Mouse (Mus musculus) limb, embryonic 14.5 days (tissue): ENCODE measurements around the gene Rasal1. TPM values are rescaled to one million over a fixed set of nuclear protein-coding genes. Genes with fewer than 3 reads are reported as not detected.

Source experiments
- ATAC-seq: fragments of 200-750 bp; cut with Nextera tagmentation; 2 replicates; pipeline ENCODE4 v1.8.0; 2017; ENCODE audit warnings: low read depth, moderate number of reproducible peaks, moderate TSS enrichment; ENCODE audit not compliant: low FRiP score
- DNase-seq: peaks from one replicate; pipeline ENCODE4 v3.0.0-alpha.2; 2015; ENCODE audit warnings: low spot score
- H3K27ac ChIP-seq: fragments of 300-500 bp; sonication (generic); replicated peaks from 2 replicates; pipeline ENCODE4 v1.5.1; 2014; ENCODE audit warnings: low read depth, mild to moderate bottlenecking, low read length, moderate library complexity, mixed read lengths
- H3K27me3 ChIP-seq: fragments of 300-500 bp; sonication (generic); 2 replicates; pipeline ENCODE4 v1.6.1; 2014; ENCODE audit warnings: low read length, mixed read lengths; ENCODE audit not compliant: control insufficient read depth, insufficient read depth
- H3K36me3 ChIP-seq: fragments of 300-500 bp; sonication (generic); 2 replicates; pipeline ENCODE4 v1.6.1; 2014; ENCODE audit warnings: mild to moderate bottlenecking, low read length, moderate library complexity, mixed read lengths; ENCODE audit not compliant: control insufficient read depth, insufficient read depth
- H3K4me1 ChIP-seq: fragments of 300-500 bp; sonication (generic); 2 replicates; pipeline ENCODE4 v1.6.1; 2014; ENCODE audit warnings: antibody characterized with exemption, low read length, mixed read lengths; ENCODE audit not compliant: control insufficient read depth, insufficient read depth
- H3K4me2 ChIP-seq: fragments of 300-500 bp; sonication (generic); replicated peaks from 2 replicates; pipeline ENCODE4 v1.6.1; 2014; ENCODE audit warnings: low read depth, mild to moderate bottlenecking, low read length, moderate library complexity; ENCODE audit not compliant: severe bottlenecking
- H3K4me3 ChIP-seq: fragments of 300-500 bp; sonication (generic); replicated peaks from 2 replicates; pipeline ENCODE4 v1.5.1; 2014; ENCODE audit warnings: low read length
- H3K9ac ChIP-seq: fragments of 300-500 bp; sonication (generic); 2 replicates; pipeline ENCODE4 v1.6.1; 2014; ENCODE audit warnings: mild to moderate bottlenecking, low read depth, low read length, moderate library complexity; ENCODE audit not compliant: severe bottlenecking
- H3K9me3 ChIP-seq: fragments of 300-500 bp; sonication (generic); 2 replicates; pipeline ENCODE4 v1.6.1; 2016; ENCODE audit warnings: low read length; ENCODE audit not compliant: control insufficient read depth
- POLR2A ChIP-seq: fragments of 200-500 bp; IDR thresholded peaks from 2 replicates; pipeline ENCODE4 v1.8.0; 2012; ENCODE audit warnings: inconsistent platforms, mild to moderate bottlenecking, moderate library complexity, borderline replicate concordance; ENCODE audit not compliant: insufficient read depth, insufficient read length; ENCODE audit errors: extremely low read depth
- WGBS: fragments of 180-500 bp; shearing (Covaris S2); extraction: QIAGEN DNeasy Blood & Tissue Kit; methylation state at CpG from one replicate; pipeline ENCODE4 v1.1.7; 2014; 5-methylcytosine and 5-hydroxymethylcytosine counted together
- polyA plus RNA-seq, 2 experiments: library from polyadenylated mRNA; depleted of rRNA in 1 of 2; stranded (reverse) in 1 of 2; unstranded in 1 of 2; fragments of >200 nt; fragmentation: Nextera tagmentation in 1 of 2; extraction: Ambion mirVana in 1 of 2; gene quantifications; 2 replicates each; pipeline versions ENCODE4 v1.2.1 to v1.2.3; 2012 to 2014

Rasal1 gene
- polyA plus RNA-seq, 2 experiments = 0.19 to 1.0 TPM

- no peak overlapping the region for H3K4me3 ChIP-seq
- no peak overlapping the region for H3K9ac ChIP-seq
- peaks cover 22% of the 10 kb centered on the region for H3K27me3 ChIP-seq
- no peak for ATAC-seq
- no peak overlapping the region for H3K4me2 ChIP-seq
- 97% methylated on average over 2 of the region's 2 CpGs for WGBS
- H3K9me3 ChIP-seq = no peaks in the 10 kb centered on the region
- no peak for TF ChIP-seq POLR2A
- H3K4me1 ChIP-seq = no peaks in the 10 kb centered on the region; the same call in 1 of the 2 replicates
- no peaks in the 10 kb centered on the region for H3K36me3 ChIP-seq
- no peak overlapping the region for H3K27ac ChIP-seq
- no peak for DNase-seq
Observed at GRCm38 (mm10) chr5:120653873-120654272, 5.3 kb downstream of the Rasal1 start.

- 80% methylated on average over 12 of the region's 12 CpGs for WGBS
- DNase-seq = no peak
- H3K36me3 ChIP-seq = no peaks in the 10 kb centered on the region
- no peak for ATAC-seq
- H3K4me2 ChIP-seq = no peak overlapping the region
- no peaks in the 10 kb centered on the region for H3K9me3 ChIP-seq
- H3K27ac ChIP-seq = no peak overlapping the region
- no peak for TF ChIP-seq POLR2A
- no peaks in the 10 kb centered on the region for H3K27me3 ChIP-seq
- no peaks in the 10 kb centered on the region for H3K4me1 ChIP-seq
- H3K9ac ChIP-seq = no peak overlapping the region
- H3K4me3 ChIP-seq = no peak overlapping the region
Observed at GRCm38 (mm10) chr5:120656281-120656751, 7.7 kb downstream of the Rasal1 start.

- TF ChIP-seq POLR2A = no peak
- Histone ChIP-seq H3K9ac (no peak overlapping the region), H3K27me3 (no peaks in the 10 kb centered on the region), H3K4me1 (no peaks in the 10 kb centered on the region), H3K36me3 (no peaks in the 10 kb centered on the region), H3K4me2 (no peak overlapping the region), H3K27ac (no peak overlapping the region), H3K9me3 (no peaks in the 10 kb centered on the region), H3K4me3 (no peak overlapping the region)
- DNase-seq (no peak), ATAC-seq (no peak)
- 68% methylated on average over 5 of the region's 5 CpGs for WGBS
Observed at GRCm38 (mm10) chr5:120660816-120661215, 12.2 kb downstream of the Rasal1 start.

GRCm38 (mm10) chr5:120664888-120665287, 16.3 kb downstream of the Rasal1 start:
- no peak overlapping the region for H3K9ac ChIP-seq
- H3K4me3 ChIP-seq = no peak overlapping the region
- no peaks in the 10 kb centered on the region for H3K4me1 ChIP-seq
- no peak overlapping the region for H3K4me2 ChIP-seq
- no peak overlapping the region for H3K27ac ChIP-seq
- WGBS = 52% methylated on average over 2 of the region's 2 CpGs
- TF ChIP-seq POLR2A = no peak
- DNase-seq (no peak), ATAC-seq (no peak)
- H3K36me3 ChIP-seq = no peaks in the 10 kb centered on the region
- no peaks in the 10 kb centered on the region for H3K27me3 ChIP-seq
- H3K9me3 ChIP-seq = no peaks in the 10 kb centered on the region

- ATAC-seq = no peak
- no peak overlapping the region for H3K27ac ChIP-seq
- H3K9me3 ChIP-seq = no peaks in the 10 kb centered on the region
- H3K4me3 ChIP-seq = no peak overlapping the region
- no peaks in the 10 kb centered on the region for H3K27me3 ChIP-seq
- H3K36me3 ChIP-seq = no peaks in the 10 kb centered on the region
- 68% methylated on average over 7 of the region's 7 CpGs for WGBS
- no peak for TF ChIP-seq POLR2A
- H3K4me1 ChIP-seq = no peaks in the 10 kb centered on the region
- DNase-seq = no peak
- H3K4me2 ChIP-seq = no peak overlapping the region
- no peak overlapping the region for H3K9ac ChIP-seq
Observed at GRCm38 (mm10) chr5:120668761-120669160, 20.1 kb downstream of the Rasal1 start.

GRCm38 (mm10) chr5:120670132-120670531, 21.5 kb downstream of the Rasal1 start:
- no peaks in the 10 kb centered on the region for H3K36me3 ChIP-seq
- H3K4me1 ChIP-seq = no peaks in the 10 kb centered on the region
- no peak overlapping the region for H3K4me3 ChIP-seq
- 82% methylated on average over 7 of the region's 7 CpGs for WGBS
- H3K27ac ChIP-seq = no peak overlapping the region
- TF ChIP-seq POLR2A = no peak
- no peak overlapping the region for H3K9ac ChIP-seq
- no peak overlapping the region for H3K4me2 ChIP-seq
- ATAC-seq (no peak), DNase-seq (no peak)
- no peaks in the 10 kb centered on the region for H3K9me3 ChIP-seq
- no peaks in the 10 kb centered on the region for H3K27me3 ChIP-seq
